ENCODE assay signal across 8 mouse cellular contexts in the genomic region with DNA sequence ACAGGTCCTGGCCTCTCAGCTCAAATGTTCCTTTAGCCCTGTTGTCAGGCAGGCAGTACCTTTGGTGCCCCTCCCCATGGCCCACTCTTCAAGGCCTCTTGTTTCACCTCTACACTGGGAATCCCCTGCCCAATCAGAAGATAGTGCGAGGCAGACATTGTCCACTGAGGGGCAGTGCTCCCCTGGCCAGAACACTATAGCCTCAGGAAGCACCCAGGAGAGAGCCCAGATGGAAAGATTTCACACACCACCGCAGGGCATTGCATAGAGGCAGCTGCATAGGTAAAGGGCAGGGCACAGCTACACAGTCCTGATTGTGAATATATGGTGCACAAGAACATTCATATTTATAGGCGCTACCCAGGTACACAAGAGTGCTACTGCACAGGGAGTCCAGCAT. TPM values are rescaled to one million over a fixed set of nuclear protein-coding genes. Genes with fewer than 3 reads are reported as not detected.
DNase-seq lines count a peak whose midpoint lies in the region; ATAC-seq lines count a peak whose summit lies in the region.

No protein-coding gene starts in this region.

- no peaks in the 10 kb centered on the region for H3K4me1 ChIP-seq in forebrain, embryonic 13.5 days
- H3K4me1 ChIP-seq in hindbrain, embryonic 14.5 days (replicated peaks; ENCODE audit: control insufficient read depth, insufficient read depth, low read length) = no peaks in the 10 kb centered on the region
- H3K4me1 ChIP-seq in liver, embryonic 16.5 days (ENCODE audit: control insufficient read depth, low read depth, low read length) = no peaks in the 10 kb centered on the region
- H3K4me1 ChIP-seq in neural tube, embryonic 15.5 days = no peaks in the 10 kb centered on the region

- DNase-seq in left cerebral cortex, adult 18-20 months (ENCODE audit: low spot score in 2 of 2) = peak; percentile 17 to 37
- no peak for DNase-seq in left cerebral cortex, adult 11 months (ENCODE audit: low spot score)
- DNase-seq in cerebellum, adult 11-12 months = peak; percentile 77
- DNase-seq in hindbrain, embryonic 14.5 days (ENCODE audit: low spot score) = peak; percentile 50
- DNase-seq in thymus, postnatal 25 days = no peak

- no peak overlapping the region for H3K27ac ChIP-seq in forebrain, embryonic 13.5 days
- H3K27ac ChIP-seq in hindbrain, embryonic 14.5 days = no peak overlapping the region
- H3K27ac ChIP-seq in liver, embryonic 16.5 days (ENCODE audit: low read length) = no peak overlapping the region
- H3K27ac ChIP-seq in neural tube, embryonic 15.5 days (replicated peaks) = no peak overlapping the region

- H3K9ac ChIP-seq in forebrain, embryonic 13.5 days = no peak overlapping the region
- 0 out of 2 replicates have a peak overlapping the region, but pooled peaks have one; percentile 6 for H3K9ac ChIP-seq in hindbrain, embryonic 14.5 days
- H3K9ac ChIP-seq in liver, embryonic 16.5 days (ENCODE audit: low read depth, low read length) = no peak overlapping the region
- no peak overlapping the region for H3K9ac ChIP-seq in neural tube, embryonic 15.5 days (replicated peaks)

- peak; percentile 68; the same call in 1 of the 2 replicates for ATAC-seq in forebrain, embryonic 13.5 days
- ATAC-seq in hindbrain, embryonic 14.5 days (ENCODE audit: low FRiP score) = peak; percentile 85
- ATAC-seq in liver, embryonic 16.5 days (ENCODE audit: low read depth) = 0 out of 2 replicates have a peak, but pooled peaks have one; percentile 19
- peak; percentile 77; the same call in 1 of the 2 replicates for ATAC-seq in neural tube, embryonic 15.5 days (ENCODE audit: low FRiP score)

- no peaks in the 10 kb centered on the region for H3K9me3 ChIP-seq in forebrain, embryonic 13.5 days (replicated peaks)
- H3K9me3 ChIP-seq in hindbrain, embryonic 14.5 days (ENCODE audit: control insufficient read depth, low read length) = no peaks in the 10 kb centered on the region
- H3K9me3 ChIP-seq in liver, embryonic 16.5 days (replicated peaks; ENCODE audit: control insufficient read depth, low read length) = no peaks in the 10 kb centered on the region
- no peaks in the 10 kb centered on the region for H3K9me3 ChIP-seq in neural tube, embryonic 15.5 days (replicated peaks)

- no peak overlapping the region for H3K4me2 ChIP-seq in forebrain, embryonic 13.5 days
- no peak overlapping the region for H3K4me2 ChIP-seq in hindbrain, embryonic 14.5 days (replicated peaks)
- no peak overlapping the region for H3K4me2 ChIP-seq in liver, embryonic 16.5 days (ENCODE audit: low read depth, low read length)
- H3K4me2 ChIP-seq in neural tube, embryonic 15.5 days = no peak overlapping the region

- WGBS in forebrain, embryonic 13.5 days = 23% methylated on average over 3 of the region's 3 CpGs
- WGBS in hindbrain, embryonic 14.5 days = 23% methylated on average over 3 of the region's 3 CpGs
- WGBS in liver, embryonic 16.5 days (ENCODE audit: insufficient replicate concordance) = 12% methylated on average over 3 of the region's 3 CpGs
- WGBS in neural tube, embryonic 15.5 days = 34% methylated on average over 3 of the region's 3 CpGs

- H3K27me3 ChIP-seq in forebrain, embryonic 13.5 days = no peaks in the 10 kb centered on the region
- H3K27me3 ChIP-seq in hindbrain, embryonic 14.5 days (ENCODE audit: control insufficient read depth, insufficient read depth, low read length) = peaks cover 4% of the 10 kb centered on the region; the same call in 1 of the 2 replicates
- H3K27me3 ChIP-seq in liver, embryonic 16.5 days (ENCODE audit: control insufficient read depth, insufficient read depth, low read depth, low read length) = no peaks in the 10 kb centered on the region
- no peaks in the 10 kb centered on the region for H3K27me3 ChIP-seq in neural tube, embryonic 15.5 days (replicated peaks)

- H3K4me3 ChIP-seq in forebrain, embryonic 13.5 days = no peak overlapping the region
- no peak overlapping the region for H3K4me3 ChIP-seq in hindbrain, embryonic 14.5 days (replicated peaks; ENCODE audit: low read length)
- no peak overlapping the region for H3K4me3 ChIP-seq in liver, embryonic 16.5 days (ENCODE audit: low read depth, low read length)
- no peak overlapping the region for H3K4me3 ChIP-seq in neural tube, embryonic 15.5 days (replicated peaks)

- H3K36me3 ChIP-seq in forebrain, embryonic 13.5 days (ENCODE audit: poor library complexity, severe bottlenecking) = no peaks in the 10 kb centered on the region
- no peaks in the 10 kb centered on the region for H3K36me3 ChIP-seq in hindbrain, embryonic 14.5 days (replicated peaks; ENCODE audit: control insufficient read depth, insufficient read depth)
- no peaks in the 10 kb centered on the region for H3K36me3 ChIP-seq in liver, embryonic 16.5 days (ENCODE audit: control insufficient read depth, insufficient read depth)
- H3K36me3 ChIP-seq in neural tube, embryonic 15.5 days = no peaks in the 10 kb centered on the region

RNA-seq across cellular contexts. Expression of gene Vipr2, which starts 6.5 kb away (rescaled TPM):
- 1 to 10 TPM; 1.0 to 1.3 TPM for total RNA-seq in left cerebral cortex, adult 18-20 months (2021)
- polyA plus RNA-seq in forebrain, embryonic 13.5 days (2015; fragmentation: Nextera tagmentation; extraction: Ambion mirVana) = 0.94 and 1.1 TPM in 2 replicates
- 0.62 and 1.1 TPM in 2 replicates for polyA plus RNA-seq in hindbrain, embryonic 14.5 days (2014; fragmentation: Nextera tagmentation; extraction: Ambion mirVana)
- 0.07 TPM in 2 replicates for polyA plus RNA-seq in liver, embryonic 16.5 days (2015; fragmentation: Nextera tagmentation; extraction: Ambion mirVana)
- polyA plus RNA-seq in neural tube, embryonic 15.5 days (2015; fragmentation: Nextera tagmentation; extraction: Ambion mirVana) = 0.96 and 1.2 TPM in 2 replicates

RNA-seq across cellular contexts. Expression of gene Zfp386, which starts 23.5 kb away (rescaled TPM):
- 10 to 100 TPM; 24.6 to 30.7 TPM for total RNA-seq in left cerebral cortex, adult 18-20 months (2021)
- 59.6 and 61.7 TPM in 2 replicates for polyA plus RNA-seq in forebrain, embryonic 13.5 days (2015; fragmentation: Nextera tagmentation; extraction: Ambion mirVana)
- 48.5 and 53.7 TPM in 2 replicates for polyA plus RNA-seq in hindbrain, embryonic 14.5 days (2014; fragmentation: Nextera tagmentation; extraction: Ambion mirVana)
- polyA plus RNA-seq in liver, embryonic 16.5 days (2015; fragmentation: Nextera tagmentation; extraction: Ambion mirVana) = 5.3 TPM in 2 replicates
- polyA plus RNA-seq in neural tube, embryonic 15.5 days (2015; fragmentation: Nextera tagmentation; extraction: Ambion mirVana) = 43.3 and 47.1 TPM in 2 replicates

Comparison
In these comparisons a context has a peak if more than half of its experiments do, and no peak if none do; other contexts are left out.
1. DNase-seq: peak in left cerebral cortex, adult 18-20 months (2 of 2), cerebellum, adult 11-12 months (single experiment) and hindbrain, embryonic 14.5 days (single experiment); none in left cerebral cortex, adult 11 months (single experiment) and thymus, postnatal 25 days (single experiment).
2. ATAC-seq: peak in every context shown above with its lines; median percentile 85 in hindbrain, embryonic 14.5 days; 77 in neural tube, embryonic 15.5 days; 68 in forebrain, embryonic 13.5 days; 19 in liver, embryonic 16.5 days.